Mouse (Mus musculus): Measurements from ENCODE around the gene Olfr1335.
"Not testable (repeated sequence)": the region's sequence is repeated elsewhere in the genome, so short reads cannot be mapped to it uniquely, and the experiment has no call there.

The Olfr1335 gene

DNA sequence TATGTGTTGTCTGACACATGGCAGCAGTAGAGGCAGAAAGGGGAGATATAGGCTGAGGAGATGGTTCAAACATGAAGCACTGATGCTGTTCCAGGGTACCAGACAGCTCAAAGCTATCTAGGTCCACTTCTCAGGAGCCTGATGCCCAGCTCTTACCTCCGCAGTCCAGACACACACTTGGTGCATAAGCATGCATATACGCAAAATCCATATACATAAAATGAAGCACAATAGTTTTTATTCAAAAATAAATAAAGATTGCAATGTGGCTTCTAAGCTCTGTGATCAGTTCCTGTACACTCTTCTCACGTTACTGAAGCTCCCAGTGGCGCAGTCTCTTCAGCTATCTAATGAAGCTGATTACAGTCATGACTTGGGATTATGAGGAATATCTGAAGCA lies at the start of gene Olfr1335:
Gene Olfr1335, minus strand, starts transcription at position 101 of the 400 bp plus-strand sequence.
- DNase-seq (ENCODE audit: low read depth): no peak

DNA sequence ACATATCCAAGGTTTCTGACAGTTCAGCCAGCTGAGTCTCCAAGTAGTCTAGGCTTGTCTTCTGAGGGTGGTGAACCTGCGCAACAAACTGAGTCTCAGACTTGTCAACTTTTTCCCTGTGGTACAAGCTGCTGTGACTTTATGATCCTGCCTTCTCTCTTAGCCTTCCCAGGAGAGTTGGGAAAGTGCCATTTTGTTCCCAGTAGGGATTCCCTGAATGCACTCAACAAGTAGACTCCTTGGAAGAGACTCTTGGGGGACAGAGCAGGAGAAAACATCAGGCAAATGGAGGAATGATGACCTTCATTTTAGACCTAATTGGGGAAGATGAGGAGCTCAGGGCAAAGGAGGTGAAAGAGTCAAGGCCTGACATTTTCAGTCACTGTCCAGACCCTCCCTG lies 26.4 kb upstream of the Olfr1335 start, which contains the start of gene Olfr1333:
Gene Olfr1333, minus strand, starts transcription at position 101 of the 400 bp plus-strand sequence.
- no peak for DNase-seq (ENCODE audit: low read depth)

DNA sequence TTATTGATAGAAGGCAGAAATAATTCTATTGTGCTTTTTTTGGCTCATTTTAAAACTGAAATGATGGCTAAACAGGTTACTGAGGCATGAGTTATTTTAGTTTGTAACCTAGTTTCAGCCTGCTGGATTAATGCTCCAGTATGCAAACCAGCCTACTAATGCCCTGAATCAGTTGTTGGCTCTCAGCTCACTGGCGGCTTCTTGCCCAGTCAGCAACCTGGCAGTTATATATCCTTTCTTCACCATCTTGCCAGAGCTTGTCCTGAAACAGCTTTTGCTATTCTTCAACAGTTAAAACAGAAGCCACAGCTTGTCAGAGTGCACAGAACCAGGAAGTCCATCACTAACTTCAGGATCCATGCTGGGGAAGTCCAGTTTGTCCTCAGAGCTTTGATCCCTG lies 9.2 kb upstream of the Olfr1335 start:
- no peak for DNase-seq (ENCODE audit: low read depth)

DNA sequence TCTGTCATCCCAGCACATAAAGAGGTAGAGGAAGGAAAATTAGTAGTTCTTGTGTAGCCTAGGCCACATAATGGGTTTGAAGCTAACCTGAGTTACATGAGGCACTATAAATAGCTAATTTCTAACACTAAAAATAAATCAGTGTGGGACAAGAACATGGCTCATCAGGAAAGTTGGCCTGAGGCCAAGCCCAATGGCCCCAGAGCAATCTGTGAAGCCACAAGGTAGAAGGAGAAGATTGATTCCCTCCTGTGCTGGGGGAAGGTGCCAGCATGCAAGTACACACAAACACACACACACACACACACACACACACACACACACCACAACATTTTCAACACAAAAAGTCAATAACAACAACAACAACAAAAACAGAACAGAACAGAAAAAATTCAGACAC lies 16.9 kb downstream of the Olfr1335 start:
- DNase-seq (ENCODE audit: low read depth): not testable (repeated sequence)

DNA sequence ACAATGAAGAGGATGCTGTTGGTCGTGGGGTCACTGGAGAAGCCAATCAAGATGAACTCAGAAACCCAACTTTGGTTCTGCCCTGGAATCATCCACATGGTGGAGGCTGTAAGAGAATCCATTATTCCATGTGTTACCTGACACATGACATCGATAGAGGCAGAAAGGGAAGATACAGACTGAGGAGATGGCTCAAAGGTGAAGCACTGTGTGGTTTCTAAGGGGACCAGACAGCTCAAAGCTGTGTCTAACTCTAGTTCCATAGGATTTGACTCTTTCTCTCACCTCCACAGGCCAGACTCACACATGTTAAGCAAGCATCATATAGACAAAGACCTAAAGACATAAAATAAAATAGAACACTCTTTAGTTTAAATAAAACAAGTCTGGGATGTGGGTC lies 27.3 kb downstream of the Olfr1335 start, which contains the start of gene Olfr1337:
Gene Olfr1337, minus strand, starts transcription at position 101 of the 400 bp plus-strand sequence.
- DNase-seq (ENCODE audit: low read depth): no peak
